Comparison of ENCODE assay signal across 8 mouse cellular contexts in genomic region chr11:22513075-22513474, GRCm38 (mm10). TPM values are rescaled to one million over a fixed set of nuclear protein-coding genes. Genes with fewer than 3 reads are reported as not detected.
DNase-seq lines count a peak whose midpoint lies in the region; ATAC-seq and TF ChIP-seq lines count a peak whose summit lies in the region.

No protein-coding gene starts in this region.

- peaks cover 5% of the 10 kb centered on the region; the same call in 1 of the 2 replicates for H3K36me3 ChIP-seq in limb, embryonic 10.5 days
- H3K36me3 ChIP-seq in neural tube, embryonic 14.5 days (ENCODE audit: control insufficient read depth, insufficient read depth, low read length): peaks cover 3% of the 10 kb centered on the region; the same call in 1 of the 2 replicates

- H3K9ac ChIP-seq in neural tube, embryonic 14.5 days (replicated peaks; ENCODE audit: low read depth, low read length): peak overlapping the region; percentile 97

- peak overlapping the region; percentile 71 for H3K4me2 ChIP-seq in neural tube, embryonic 14.5 days (ENCODE audit: low read depth, low read length)

- no peak for TF ChIP-seq POLR2A in embryonic fibroblast, embryonic 13.5 days (IDR thresholded peaks at IDR 0.05; ENCODE audit: low read depth, low read length)

- no peaks in the 10 kb centered on the region for H3K9me3 ChIP-seq in limb, embryonic 10.5 days (replicated peaks)
- no peaks in the 10 kb centered on the region for H3K9me3 ChIP-seq in neural tube, embryonic 14.5 days (ENCODE audit: control insufficient read depth, low read length)

- peak overlapping the region; percentile 71 for H3K4me3 ChIP-seq in left cerebral cortex, adult 2 months
- H3K4me3 ChIP-seq in embryonic fibroblast, embryonic 13.5 days (ENCODE audit: insufficient read depth, low read length): peak overlapping the region; percentile 38; the same call in 1 of the 2 replicates
- peak overlapping the region; percentile 84 for H3K4me3 ChIP-seq in limb, embryonic 10.5 days
- peak overlapping the region; percentile 72 for H3K4me3 ChIP-seq in neural tube, embryonic 14.5 days (ENCODE audit: low read depth, low read length)

- H3K27me3 ChIP-seq in limb, embryonic 10.5 days (ENCODE audit: low read depth, poor library complexity, severe bottlenecking): no peaks in the 10 kb centered on the region
- H3K27me3 ChIP-seq in neural tube, embryonic 14.5 days (ENCODE audit: control insufficient read depth, insufficient read depth, low read length): no peaks in the 10 kb centered on the region

- H3K27ac ChIP-seq in left cerebral cortex, adult 2 months: peak overlapping the region; percentile 99
- H3K27ac ChIP-seq in embryonic fibroblast, embryonic 13.5 days (ENCODE audit: insufficient read depth, low read length): peak overlapping the region; percentile 74
- peak overlapping the region; percentile 99 for H3K27ac ChIP-seq in limb, embryonic 10.5 days
- H3K27ac ChIP-seq in neural tube, embryonic 14.5 days (ENCODE audit: low read depth, low read length): peak overlapping the region; percentile 99

- H3K4me1 ChIP-seq in embryonic fibroblast, embryonic 13.5 days (ENCODE audit: control insufficient read depth, insufficient read depth, low read length): no peaks in the 10 kb centered on the region
- H3K4me1 ChIP-seq in limb, embryonic 10.5 days: peaks cover 6% of the 10 kb centered on the region
- H3K4me1 ChIP-seq in neural tube, embryonic 14.5 days (ENCODE audit: control insufficient read depth, insufficient read depth, low read length): no peaks in the 10 kb centered on the region

- TF ChIP-seq CTCF in left cerebral cortex, adult 2 months (IDR thresholded peaks at IDR 0.05): no peak
- TF ChIP-seq CTCF in embryonic fibroblast, embryonic 13.5 days (IDR thresholded peaks at IDR 0.05; ENCODE audit: borderline replicate concordance, insufficient read depth, low read length): no peak

- WGBS in limb, embryonic 10.5 days: 61% methylated on average over 11 of the region's 11 CpGs
- 20% methylated on average over 11 of the region's 11 CpGs for WGBS in neural tube, embryonic 14.5 days

- intact Hi-C loops in left cerebral cortex, adult 2 months (cut with DNase I): loop anchor here (1.0 to 5.0 kb wide), 5 partner anchors 74 to 460 kb away; partner anchors contain the start of gene Zrsr1

- DNase-seq in left cerebral cortex, adult 2 months (ENCODE audit: extremely low spot score in 1 of 2, low spot score in 2 of 2): no peak
- no peak for DNase-seq in left cerebral cortex, adult 9 months (ENCODE audit: low spot score in 2 of 2)
- peak; percentile 33 for DNase-seq in limb, embryonic 10.5 days (ENCODE audit: low spot score)
- DNase-seq in adipocyte (ENCODE audit: low spot score): no peak
- DNase-seq in thymus, adult 18-20 months: no peak

- ATAC-seq in neural tube, embryonic 14.5 days (ENCODE audit: low read depth): peak; percentile 17; the same call in 1 of the 2 replicates
- no peak for ATAC-seq in cerebellum, adult (ENCODE audit: insufficient number of reproducible peaks, low FRiP score, low TSS enrichment)

RNA-seq across cellular contexts. Expression of gene Tmem17, which starts 1.2 kb away (rescaled TPM):
- total RNA-seq in left cerebral cortex, adult 2 months (2021): 1 to 10 TPM; 5.6 to 6.1 TPM
- 2.9 and 5.6 TPM in 2 replicates for polyA plus RNA-seq in embryonic fibroblast, embryonic 13.5 days (2011; ENCODE audit: insufficient read length, low read depth, missing spikeins)
- 12.7 and 16.7 TPM in 2 replicates for polyA plus RNA-seq in limb, embryonic 10.5 days (2016; fragmentation: Nextera tagmentation; extraction: Ambion mirVana)
- polyA plus RNA-seq in neural tube, embryonic 14.5 days (2014; fragmentation: Nextera tagmentation; extraction: Ambion mirVana): 22.0 and 24.7 TPM in 2 replicates
